Mouse (Mus musculus) lung, adult 10 weeks (tissue): ENCODE data around the gene 2210010C04Rik. TPM values are rescaled to one million over a fixed set of nuclear protein-coding genes. Genes with fewer than 3 reads are reported as not detected.

ENCODE experiments used
- polyA plus RNA-seq: library from polyadenylated mRNA; stranded (reverse); fragments of 350-450 nt; fragmentation: Illumina TruSeq; extraction: RNeasy Lipid Tissue Mini Kit (QIAGEN cat#74804); gene quantifications from one replicate; pipeline ENCODE4 v1.2.3, GENCODE M21; 2014; ENCODE audit warnings: low read depth, low replicate concordance; ENCODE audit not compliant: insufficient read depth

The 2210010C04Rik gene
- polyA plus RNA-seq, result not detected

DNA sequence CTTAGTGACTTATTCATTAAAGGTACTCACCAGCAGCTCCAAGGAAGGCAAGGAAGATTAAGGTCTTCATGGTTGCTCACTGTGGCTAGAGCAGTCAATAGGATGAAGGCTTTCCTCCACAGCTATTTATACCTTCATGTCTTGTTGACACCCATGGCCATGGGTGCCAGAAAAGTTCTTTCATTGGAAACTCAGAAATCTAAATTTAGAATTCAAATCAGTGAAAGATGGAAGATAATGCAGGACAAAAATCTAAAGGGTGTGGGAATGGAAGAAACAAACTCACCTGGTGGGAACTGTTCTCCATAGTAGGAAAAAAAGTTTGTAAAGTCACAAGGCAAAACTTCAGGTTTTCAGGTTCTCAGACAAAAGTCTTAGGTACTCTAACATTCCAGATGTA lies at the start of gene 2210010C04Rik:
2210010C04Rik (minus strand) TSS at position 101 of the 400 bp plus-strand sequence.

GRCm38 (mm10) chr6:40999379-40999778 lies 35.9 kb downstream of the 2210010C04Rik start, which contains the start of gene Gm2663:
TSS of gene Gm2663 (minus strand) at chr6:40999479.

Other genes with a start within 250 kb of the 2210010C04Rik start
- gene Moxd2, start 148.0 kb downstream of the 2210010C04Rik start, polyA plus RNA-seq, result not detected
- not detected for gene Prss58, start 135.1 kb downstream of the 2210010C04Rik start, polyA plus RNA-seq
- gene 1700074P13Rik, start 95.0 kb downstream of the 2210010C04Rik start, polyA plus RNA-seq, result not detected
- gene Gm4744, start 83.6 kb downstream of the 2210010C04Rik start, polyA plus RNA-seq, result not detected
- gene 1810009J06Rik, start 70.8 kb downstream of the 2210010C04Rik start, polyA plus RNA-seq, result not detected
- not detected for gene Gm2663, start 36.0 kb downstream of the 2210010C04Rik start, polyA plus RNA-seq